Mouse (Mus musculus) kidney, postnatal 36 days (tissue): Measurements from ENCODE around the gene Higd1c.
"Not testable (repeated sequence)": the region's sequence is repeated elsewhere in the genome, so short reads cannot be mapped to it uniquely, and the experiment has no call there.

ENCODE experiments used
- DNase-seq, 2 experiments: peaks; one replicate each; pipeline ENCODE4 v3.0.0; 2021 to 2022; ENCODE audit warnings: mixed read lengths in 2 of 2

Higd1c gene

DNA sequence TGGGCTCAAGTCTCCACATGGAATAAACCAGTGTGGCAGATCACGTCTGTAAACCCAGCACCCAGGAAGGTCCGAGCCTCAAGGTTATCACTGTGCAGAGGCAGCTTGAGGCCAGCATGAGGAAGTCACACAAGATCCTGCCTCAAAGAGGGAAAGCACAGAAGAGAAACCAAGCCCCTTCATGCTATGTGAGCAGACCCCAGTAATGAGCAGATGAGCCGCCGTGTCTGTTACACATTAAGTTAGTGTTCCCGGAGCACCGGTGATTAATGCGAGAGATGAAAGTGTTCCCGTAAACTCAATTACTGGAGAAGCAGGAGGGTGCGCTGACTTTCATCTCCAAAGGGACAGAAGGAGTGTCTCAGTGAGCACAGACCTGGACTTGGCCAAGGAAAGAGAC lies 1.6 kb downstream of the Higd1c start:
- not testable (repeated sequence) for DNase-seq

DNA sequence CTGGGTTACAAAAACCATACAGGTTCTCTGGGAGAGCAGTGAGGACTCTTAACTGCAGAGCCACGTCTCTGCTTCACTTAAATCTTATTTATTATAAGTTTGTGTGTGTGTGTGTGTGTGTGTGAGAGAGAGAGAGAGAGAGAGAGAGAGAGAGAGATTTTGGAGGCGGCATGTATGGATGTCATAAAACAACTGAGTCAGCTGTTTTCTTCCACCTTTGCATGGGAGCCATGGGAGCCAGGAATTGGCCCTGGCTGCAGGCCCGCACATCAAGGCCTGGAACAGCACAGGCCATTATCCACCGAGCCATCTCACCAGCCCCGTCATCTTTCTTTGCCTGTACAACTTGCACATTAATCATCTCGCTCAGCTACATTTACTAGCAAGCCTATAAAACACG lies 2.8 kb downstream of the Higd1c start:
- DNase-seq = no peak

DNA sequence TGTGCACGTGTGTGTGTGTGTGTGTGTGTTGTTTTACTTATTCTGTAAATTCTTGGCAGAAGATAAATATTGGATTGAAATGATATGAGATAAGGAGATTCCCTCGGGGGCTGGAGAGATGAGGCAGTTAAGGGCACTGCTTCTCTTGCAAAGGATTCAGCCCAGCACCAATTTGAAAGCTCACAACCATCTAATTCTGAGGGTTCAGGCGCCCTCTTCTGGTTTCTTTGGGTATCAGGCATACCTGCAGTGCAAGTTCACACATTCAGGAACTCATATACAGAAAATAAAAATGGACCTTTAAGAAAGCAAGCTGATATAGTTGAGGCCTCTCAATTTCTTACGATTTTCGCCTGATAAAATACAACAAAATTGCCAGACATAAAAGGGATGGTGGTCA lies 10.7 kb downstream of the Higd1c start:
- DNase-seq = peak; percentile 74 to 83

DNA sequence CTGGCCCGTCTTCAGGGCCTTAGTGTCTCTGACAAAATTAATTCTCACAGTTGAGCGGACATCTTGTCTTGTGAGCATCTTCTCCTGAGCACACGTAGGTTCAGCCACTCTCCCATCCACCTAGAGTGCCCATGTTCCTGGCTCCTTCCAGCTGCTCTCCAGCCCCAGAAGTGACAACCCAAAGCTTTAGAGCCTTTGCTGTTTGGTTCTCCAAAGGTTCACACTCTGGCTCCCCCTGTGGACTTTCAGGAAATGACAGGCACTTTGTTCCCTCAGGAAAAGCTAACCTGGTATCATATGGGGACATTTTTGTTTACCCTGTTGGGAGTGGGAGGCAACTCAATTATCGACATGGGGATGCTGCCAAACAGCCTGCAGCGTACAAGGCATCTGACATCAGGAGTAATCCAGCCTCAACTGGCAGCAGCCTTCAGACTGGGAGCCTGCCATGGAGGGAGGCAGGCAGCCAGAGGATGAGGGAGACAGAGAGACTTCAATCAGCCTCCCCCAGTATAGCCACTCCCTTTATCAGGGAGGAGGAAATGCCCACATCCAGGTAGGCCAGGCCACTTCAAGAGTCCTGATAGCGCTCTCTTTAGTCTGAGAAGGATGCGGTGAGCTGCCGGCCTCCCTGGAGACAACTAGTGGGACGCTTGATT lies 13.6 kb downstream of the Higd1c start:
- DNase-seq = not testable (repeated sequence)

DNA sequence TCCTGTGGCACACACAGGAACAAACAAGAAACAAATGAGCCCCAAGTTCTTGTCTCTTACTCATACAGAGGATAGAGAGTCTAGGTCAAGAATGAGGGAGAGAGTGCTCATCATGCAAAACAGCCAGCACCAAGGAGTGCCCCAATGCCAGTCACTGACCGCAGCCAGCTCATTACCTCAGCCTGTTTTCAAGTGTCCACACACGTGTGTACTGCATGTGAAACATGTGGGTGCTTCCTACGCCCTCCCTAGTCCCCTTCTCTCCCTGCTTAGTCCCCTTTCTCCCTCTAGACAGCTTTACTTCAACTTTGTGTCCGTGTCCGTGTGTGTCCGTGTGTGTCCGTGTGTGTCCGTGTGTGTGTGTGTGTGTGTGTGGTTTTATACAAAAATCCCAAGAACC lies 15.3 kb downstream of the Higd1c start:
- no peak for DNase-seq

DNA sequence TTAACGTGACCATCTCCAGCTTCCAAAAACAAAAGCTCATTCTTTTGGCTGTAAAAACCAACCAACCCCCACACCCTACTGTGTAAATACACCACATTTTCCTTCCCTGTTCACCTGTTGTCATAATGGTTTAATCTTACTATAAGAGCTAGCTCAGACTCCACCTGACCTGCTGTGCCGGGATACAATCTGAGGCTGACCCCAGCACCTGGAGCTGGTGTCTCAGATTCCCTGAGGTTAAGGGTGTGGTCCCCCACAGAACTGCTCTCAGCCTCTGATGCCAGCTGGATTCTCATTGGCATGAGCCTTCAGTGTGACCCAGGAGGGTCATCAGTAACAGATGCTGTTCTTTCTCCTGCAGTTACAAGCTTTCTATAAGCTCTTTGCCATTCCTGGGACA lies 15.8 kb downstream of the Higd1c start:
- no peak for DNase-seq

DNA sequence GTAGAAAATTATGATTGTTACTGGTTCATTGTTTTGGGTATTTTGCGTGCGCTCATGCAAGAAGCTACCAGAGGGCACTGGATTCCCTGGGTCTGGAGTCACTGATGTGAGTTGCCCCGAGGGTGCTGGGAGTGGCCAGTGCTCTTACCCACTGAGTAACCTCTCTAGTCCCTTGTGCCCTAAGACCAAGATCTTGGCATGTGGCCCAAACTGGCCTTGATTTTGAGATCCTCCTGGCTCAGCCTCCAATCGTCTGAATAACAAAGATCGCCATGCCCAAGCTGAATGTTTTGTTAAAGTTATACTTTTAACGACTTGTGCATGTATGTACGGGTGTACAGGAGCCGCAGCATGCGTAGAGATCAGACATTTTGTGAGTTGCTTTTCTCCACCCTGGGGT lies 21.4 kb downstream of the Higd1c start:
- peak in 1 of 2 experiments; percentile 48 for DNase-seq

DNA sequence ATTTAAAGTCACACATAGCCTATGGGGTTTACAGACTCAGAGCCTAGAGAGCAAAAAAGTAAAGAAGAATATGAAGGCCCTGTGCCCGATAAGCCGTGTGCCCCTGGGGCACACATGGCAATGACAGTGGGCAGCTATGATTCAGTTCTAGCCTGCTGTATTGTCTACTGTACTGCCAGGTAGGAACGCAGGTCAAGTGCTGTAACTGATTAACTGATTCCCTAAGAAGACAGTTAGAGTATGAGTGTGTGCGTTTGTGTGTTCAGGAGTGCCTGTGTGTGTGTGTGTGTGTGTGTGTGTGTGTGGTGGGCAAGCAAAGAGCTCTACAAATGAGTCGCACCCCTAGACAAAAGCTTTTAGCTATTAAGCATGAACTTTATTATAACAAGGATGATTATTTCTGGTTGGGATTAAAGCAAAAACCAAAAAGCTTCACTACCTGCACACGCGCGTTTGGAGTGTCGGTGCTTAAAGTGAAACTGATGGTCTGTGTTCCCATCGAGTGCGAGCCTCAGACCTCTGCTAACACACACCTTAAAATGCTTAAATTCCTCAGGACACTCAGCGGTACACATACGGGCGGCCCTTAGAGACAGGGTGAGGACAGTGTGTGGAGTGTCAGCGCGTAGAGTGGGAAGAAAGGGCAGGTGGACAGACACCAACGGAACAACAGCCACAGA lies 23.3 kb downstream of the Higd1c start:
- DNase-seq = peak in 1 of 2 experiments; percentile 42

DNA sequence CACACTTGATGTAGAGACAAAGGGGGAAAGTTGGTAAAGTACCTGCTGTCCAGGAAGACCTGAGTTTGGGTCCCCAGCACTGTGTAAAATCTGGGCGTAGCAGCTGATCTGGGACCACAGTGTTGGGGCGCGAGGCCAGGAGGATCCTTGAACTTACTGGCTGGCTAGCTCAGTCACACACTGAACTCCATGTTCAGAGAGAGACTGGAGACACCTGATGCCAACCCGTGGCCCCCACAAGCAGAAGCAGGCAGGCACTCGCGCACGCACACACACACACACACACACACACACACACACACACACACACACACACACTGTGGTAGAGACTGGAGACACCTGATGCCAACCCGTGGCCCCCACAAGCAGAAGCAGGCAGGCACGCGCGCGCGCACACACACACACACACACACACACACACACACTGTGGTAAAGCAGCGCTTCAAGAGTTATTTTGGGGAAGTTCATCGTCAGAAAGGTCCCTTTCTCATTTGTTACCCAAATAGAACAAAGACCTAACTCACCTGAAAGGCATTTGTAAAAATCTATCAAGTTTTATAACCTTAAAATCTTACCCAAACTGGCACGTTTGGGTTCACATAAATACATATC lies 24.0 kb downstream of the Higd1c start:
- no peak for DNase-seq

DNA sequence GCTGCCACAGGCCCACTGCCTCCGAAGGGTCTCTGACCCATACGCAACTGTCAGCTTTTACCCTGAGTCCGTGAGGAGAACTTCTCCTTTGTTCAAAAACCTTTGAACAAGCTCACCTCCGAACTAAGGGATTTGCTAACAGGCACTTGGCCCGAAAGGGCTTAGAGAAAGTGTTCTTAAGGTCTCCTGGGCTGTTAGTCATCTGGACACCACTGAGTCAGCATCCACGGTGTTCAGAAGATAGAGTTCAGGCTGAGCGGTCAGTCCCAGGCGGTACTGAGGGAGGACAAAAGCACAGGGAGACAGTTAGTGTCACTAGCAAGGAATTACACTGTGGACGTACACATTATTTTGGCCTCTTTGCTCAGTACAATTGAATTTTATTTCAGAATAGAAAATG lies 24.5 kb downstream of the Higd1c start:
- peak; percentile 40 to 54 for DNase-seq

DNA sequence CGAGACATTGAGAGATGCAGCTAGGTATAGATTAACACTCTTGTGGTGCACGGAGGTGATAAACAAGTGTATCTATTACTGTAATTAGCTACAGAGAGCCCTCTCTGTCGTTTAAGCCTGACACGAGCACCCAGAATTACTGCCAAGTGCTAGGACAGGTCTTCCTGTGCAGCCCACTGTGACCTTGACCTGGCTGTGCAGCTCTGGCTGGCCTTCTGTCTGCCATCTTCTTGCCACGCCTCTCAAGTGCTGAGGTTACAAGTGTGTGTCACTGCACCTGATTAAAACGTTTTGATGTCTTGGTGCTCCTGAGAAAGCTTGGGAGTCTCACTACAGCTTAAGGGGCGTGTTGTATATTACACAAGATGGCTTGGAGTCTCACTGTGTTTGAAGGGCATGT lies 26.7 kb downstream of the Higd1c start:
- peak in 1 of 2 experiments; percentile 39 for DNase-seq

DNA sequence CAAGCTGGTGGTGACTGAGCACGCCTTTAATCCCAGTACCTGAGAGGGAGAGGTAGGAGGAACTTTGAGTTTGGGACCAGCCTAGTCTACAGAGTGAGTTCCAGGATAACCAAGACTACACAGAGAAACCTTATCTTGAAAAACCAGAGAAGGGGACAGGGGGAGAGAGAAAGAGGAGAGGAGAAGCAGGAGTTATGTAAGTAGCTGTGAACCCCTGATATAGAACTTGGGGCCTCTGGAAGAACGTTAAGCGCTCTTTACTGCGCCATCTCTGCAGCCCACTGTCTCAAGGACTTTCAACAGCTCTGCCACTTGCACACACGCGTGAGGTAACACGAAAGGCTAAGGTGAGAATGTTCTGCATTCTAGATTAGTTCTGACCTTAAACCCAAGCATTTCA lies 27.3 kb downstream of the Higd1c start:
- no peak for DNase-seq

DNA sequence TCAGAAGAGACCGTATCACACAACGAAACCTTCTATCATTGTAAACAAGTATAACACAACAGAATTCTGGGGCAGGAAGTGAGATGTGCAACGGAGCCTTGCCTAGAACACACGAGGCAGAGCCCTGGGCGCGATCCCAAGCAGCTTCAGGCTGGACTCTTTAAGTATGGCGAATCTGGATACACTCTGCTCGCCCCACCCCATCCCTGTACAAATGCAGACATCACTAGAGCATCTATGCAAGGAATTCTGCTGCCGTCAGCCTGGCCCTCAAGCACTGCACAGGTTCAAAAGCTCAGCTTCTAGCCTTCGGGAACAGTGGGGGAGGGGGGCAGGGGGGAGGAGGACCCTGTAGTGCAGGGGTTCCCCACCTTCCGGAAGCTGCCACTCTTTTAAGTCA lies 28.7 kb downstream of the Higd1c start:
- DNase-seq = no peak

DNA sequence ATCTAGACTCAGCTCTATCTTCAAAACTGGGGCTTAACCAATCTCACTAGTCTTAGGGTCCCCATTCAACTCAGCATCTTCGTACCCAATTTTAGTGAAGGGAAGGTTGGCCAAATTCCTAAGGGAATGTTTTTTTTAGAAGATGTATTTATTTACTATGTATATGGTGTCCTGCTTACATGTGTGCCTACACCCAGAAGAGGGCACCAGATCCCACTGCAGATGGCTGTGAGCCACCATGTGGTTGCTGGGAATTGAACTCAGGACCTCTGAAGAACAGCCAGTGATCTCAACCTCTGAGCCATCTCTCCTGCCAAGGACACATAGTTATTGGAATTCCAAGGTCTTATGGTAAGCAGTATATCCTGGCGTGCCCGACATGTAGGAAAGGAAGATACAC lies 31.2 kb downstream of the Higd1c start:
- no peak for DNase-seq

DNA sequence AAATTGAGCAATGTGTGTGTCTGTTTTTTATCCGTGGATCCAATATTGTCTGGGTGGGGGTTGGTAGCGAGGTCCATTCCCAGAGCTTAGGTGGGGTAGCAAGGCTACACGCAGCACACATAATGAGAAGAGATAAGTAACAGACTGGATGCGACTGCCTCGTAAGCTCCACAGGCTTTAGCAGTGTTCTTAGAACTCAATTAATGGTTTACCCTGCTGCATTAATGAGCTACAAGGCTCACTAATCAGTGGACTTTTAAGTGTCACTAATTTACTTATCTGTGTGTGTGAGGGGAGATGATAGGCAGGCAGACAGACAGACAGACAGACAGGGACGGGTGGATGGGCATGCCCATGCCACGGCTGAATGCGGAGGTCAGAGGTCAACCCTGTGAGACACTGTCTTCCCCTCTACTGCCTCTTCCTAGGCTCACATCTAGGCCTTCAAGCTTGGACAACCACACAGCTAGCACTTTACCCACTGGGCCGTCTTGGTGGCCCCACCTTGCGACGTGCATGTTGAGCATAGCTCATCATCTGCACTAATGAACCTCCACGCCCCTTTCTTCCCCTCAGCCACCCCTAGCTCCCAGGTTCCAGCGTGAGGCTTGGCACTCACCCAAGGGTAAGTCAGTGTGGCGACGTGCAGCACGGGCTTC lies 36.4 kb downstream of the Higd1c start:
- peak; percentile 80 to 82 for DNase-seq

DNA sequence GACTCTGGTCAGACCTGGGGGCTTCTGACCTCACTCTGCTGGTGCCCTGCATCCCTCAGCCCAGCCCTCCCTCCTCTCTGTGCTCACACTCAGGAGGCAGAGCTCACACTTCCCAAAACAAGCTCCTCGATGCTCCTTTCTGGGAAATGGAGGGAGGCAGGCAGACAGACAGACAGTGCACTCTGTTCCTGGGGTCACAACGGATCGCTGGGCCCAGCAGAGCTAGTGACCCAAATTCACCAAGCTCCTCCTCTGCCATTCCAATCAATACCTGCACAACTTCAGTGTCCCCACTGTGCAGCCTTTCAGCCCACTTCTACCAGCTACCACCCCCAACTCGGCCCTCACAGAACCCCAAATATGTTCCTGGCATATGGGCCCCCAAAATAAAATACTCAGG lies 37.5 kb downstream of the Higd1c start:
- DNase-seq = peak in 1 of 2 experiments; percentile 66

DNA sequence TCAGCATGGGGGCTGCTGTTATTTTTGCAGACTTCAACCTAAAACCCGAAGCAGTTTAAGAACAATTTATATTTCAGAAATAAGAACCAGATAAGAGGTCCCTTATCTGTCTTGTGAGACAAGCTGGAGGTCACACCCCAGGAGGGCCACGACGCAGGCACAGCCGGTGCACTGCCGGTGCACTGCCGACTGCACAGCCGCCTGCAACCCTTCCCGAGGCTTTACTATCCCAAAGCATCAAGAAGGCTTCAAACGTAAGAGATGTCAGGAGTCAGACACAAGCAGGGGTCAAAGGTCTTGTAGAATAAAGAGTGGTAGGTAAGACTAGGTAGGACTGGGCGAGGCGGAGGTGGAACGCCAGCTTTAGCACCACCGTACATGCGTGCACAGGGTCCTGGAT lies 38.0 kb downstream of the Higd1c start:
- no peak for DNase-seq

DNA sequence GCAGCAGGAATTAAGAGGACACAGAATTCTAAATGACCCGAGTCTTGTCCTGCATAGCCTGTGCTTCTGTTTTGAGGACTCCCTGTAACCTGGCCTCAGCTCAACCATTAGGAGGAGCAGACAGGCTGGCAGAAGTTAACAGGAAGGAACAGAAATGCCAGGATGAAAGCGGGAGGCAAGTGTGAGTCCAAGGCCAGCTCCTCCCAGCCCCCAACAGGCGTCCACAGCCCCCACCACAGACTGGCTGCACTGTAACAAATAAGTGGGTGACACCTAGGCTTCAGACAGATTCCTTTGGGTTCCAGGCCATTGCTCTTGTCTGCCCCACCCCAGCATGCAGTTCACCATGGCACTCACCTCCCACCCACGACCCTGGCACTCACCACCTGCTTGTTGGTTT lies 38.5 kb downstream of the Higd1c start:
- no peak for DNase-seq

DNA sequence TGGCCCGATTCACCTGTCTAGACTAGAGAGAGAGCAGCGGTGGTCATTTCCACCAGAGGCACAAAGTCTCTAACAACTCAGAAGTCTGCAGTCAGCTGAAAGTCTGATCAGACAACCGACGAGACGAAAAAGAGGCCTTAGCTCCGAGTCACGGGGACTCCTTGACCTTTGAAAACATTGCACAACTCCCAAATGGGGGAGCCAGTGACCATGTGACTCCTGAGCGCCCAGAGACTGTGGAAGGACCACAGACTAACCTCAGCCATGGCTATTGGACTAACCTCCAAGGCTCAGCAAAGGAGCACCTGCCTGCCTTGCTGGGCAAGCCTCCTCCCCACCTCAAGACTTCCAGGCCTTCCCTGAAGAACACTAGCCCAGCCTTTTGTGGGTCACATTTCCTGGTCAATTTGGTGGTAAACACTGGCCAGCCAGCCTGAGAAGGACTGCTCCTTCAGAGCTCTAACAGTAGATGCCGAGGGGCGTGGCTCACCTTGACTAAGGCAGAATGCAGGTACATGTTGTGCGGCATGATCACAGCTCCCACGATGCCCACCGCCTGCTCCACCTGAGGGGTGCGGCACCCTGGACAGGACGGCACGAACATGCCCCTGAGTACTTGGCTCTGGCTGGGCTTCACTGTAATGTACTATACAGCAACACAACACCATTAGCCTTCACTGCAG lies 39.1 kb downstream of the Higd1c start:
- DNase-seq = peak; percentile 78 to 88

DNA sequence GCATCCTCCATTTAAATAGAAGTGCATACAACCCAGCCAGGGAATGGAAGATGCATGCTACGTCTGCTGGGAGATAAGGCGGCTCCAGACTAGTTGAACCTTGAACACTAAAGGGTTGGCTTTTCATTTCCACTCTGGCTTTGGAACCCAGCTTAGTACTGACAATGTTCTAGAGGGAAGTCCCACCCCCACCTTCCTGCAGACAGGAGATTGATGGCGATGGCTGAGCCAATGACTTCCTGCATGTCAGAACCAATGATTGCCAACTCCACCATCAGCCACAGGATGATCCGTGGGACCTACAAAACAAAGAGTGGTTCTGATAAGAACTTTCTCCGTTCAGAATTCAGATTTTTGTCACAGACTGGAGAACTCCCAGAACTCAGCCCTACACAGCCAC lies 41.7 kb downstream of the Higd1c start:
- peak; percentile 57 to 58 for DNase-seq

DNA sequence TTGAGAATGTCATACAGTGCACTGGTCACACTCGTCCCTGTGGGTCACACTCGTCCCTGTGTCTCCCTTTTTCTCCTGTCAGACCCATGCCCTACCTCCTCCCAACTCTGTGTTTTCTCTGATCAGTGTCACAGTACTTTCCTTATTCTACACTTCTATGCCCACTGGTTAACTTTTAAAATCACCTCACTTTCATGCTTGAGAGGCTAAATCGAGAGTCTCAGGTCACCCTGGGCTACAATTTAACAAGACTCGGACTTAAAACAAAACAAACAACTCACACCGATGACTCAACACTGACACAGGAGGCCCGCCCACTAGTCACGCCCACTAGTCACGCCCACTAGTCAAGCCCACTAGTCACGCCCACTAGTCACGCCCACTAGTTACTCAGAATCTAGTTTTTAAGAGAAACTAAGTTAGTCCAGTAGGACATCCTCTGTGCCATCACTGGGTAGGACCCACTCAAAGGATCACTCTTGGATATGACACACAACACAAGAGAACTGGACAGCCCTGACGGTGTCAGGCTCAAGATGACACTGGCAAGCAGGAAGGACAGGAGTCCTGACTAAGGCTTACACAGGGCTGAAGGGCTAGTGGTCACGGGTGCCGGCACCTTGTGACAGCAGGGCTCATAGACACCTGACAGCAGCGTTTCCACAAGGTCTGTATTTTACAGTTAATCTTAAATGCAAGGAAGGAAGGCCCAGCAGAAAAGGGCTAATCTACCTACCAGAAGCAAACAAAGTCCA lies 46.8 kb downstream of the Higd1c start:
- DNase-seq = peak; percentile 90 to 91

DNA sequence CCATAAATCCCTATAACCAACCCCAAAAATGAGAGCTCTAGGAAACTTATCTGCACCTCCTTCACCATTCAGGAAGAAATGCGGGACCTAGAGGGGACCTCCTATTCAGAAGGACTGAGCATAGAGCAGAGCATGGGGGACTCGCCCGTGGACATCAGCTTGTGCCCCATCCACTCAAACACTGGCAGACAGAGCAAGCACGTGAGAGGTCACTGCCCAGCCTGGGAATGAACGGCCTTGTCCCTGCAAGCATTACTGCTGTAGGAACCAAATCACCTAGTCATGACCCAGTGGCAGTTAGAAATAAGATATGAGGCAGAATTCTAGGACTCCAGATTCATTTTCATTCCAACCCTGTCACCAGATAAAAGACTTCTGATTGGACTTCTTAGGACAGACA lies 47.4 kb downstream of the Higd1c start:
- peak in 1 of 2 experiments; percentile 59 for DNase-seq
